Mouse (Mus musculus) lung, adult 2 months (tissue): ENCODE data around the gene Prss28.

ENCODE experiments used
- CTCF ChIP-seq: fragments of 200-500 bp; IDR thresholded peaks from 2 replicates; pipeline ENCODE4 v1.5.1; 2011; ENCODE audit warnings: mild to moderate bottlenecking, low read length, control low read depth; ENCODE audit not compliant: insufficient read depth
- POLR2A ChIP-seq: fragments of 200-500 bp; IDR thresholded peaks from 2 replicates; pipeline ENCODE4 v1.6.1; 2011; ENCODE audit warnings: low read depth, mild to moderate bottlenecking, control low read depth, low read length, borderline replicate concordance; ENCODE audit errors: extremely low read depth

- TF ChIP-seq CTCF (no peak), POLR2A (no peak)
These were observed 32.6 kb upstream of the Prss28 start for GRCm38 (mm10) chr17:25275833-25276232.
